Mouse (Mus musculus) MEL (cell line): ENCODE measurements around the gene Ptpa. TPM values are rescaled to one million over a fixed set of nuclear protein-coding genes. Genes with fewer than 3 reads are reported as not detected.

Source experiments
- DNase-seq: peaks from one replicate; pipeline ENCODE4 v3.0.0; 2011; ENCODE audit warnings: low read depth, low spot score
- H3K27ac ChIP-seq: 2 replicates; pipeline ENCODE4 v1.5.1; 2012; ENCODE audit warnings: low read depth, mild to moderate bottlenecking, control low read depth, low read length, moderate library complexity; ENCODE audit not compliant: control insufficient read depth
- H3K27me3 ChIP-seq, 2 experiments: fragments of 150-350 bp in 1 of 2; sonication (generic) in 1 of 2; 2 replicates each; pipeline ENCODE4 v1.6.1; 2012; ENCODE audit warnings: low read length in 2 of 2, mild to moderate bottlenecking in 2 of 2, improper control_type of control experiment in 1 of 2, moderate library complexity in 1 of 2; ENCODE audit not compliant: insufficient read depth in 2 of 2, control insufficient read depth in 1 of 2
- H3K36me3 ChIP-seq, 2 experiments: 2 replicates each; pipeline ENCODE4 v1.6.1; 2012 to 2014; ENCODE audit warnings: low read length in 2 of 2, improper control_type of control experiment in 1 of 2, inconsistent platforms in 1 of 2, mild to moderate bottlenecking in 1 of 2; ENCODE audit not compliant: insufficient read depth in 2 of 2, control insufficient read depth in 1 of 2
- H3K4me1 ChIP-seq, 2 experiments: fragments of 150-350 bp in 1 of 2; sonication (generic) in 1 of 2; 2 replicates each; pipeline ENCODE4 v1.6.1; 2012; ENCODE audit warnings: low read length in 2 of 2, improper control_type of control experiment in 1 of 2, mild to moderate bottlenecking in 1 of 2; ENCODE audit not compliant: insufficient read depth in 2 of 2, control insufficient read depth in 1 of 2
- H3K4me3 ChIP-seq, 2 experiments: fragments of 150-350 bp in 1 of 2; sonication (generic) in 1 of 2; 2 replicates each; pipeline ENCODE4 v1.5.1; 2012; ENCODE audit warnings: low read depth in 2 of 2, low read length in 2 of 2, mild to moderate bottlenecking in 2 of 2, moderate library complexity in 2 of 2, control low read depth in 1 of 2, improper control_type of control experiment in 1 of 2; ENCODE audit not compliant: control insufficient read depth in 1 of 2, insufficient read depth in 1 of 2
- H3K79me2 ChIP-seq: 2 replicates; pipeline ENCODE4 v1.6.1; 2012; ENCODE audit warnings: mild to moderate bottlenecking, low read length, moderate library complexity; ENCODE audit not compliant: control insufficient read depth, poor library complexity, insufficient read depth
- H3K9ac ChIP-seq: 2 replicates; pipeline ENCODE4 v1.6.1; 2012; ENCODE audit warnings: low read depth, mild to moderate bottlenecking, control low read depth, low read length, moderate library complexity; ENCODE audit not compliant: control insufficient read depth, poor library complexity, severe bottlenecking
- H3K9me3 ChIP-seq: fragments of 150-350 bp; sonication (generic); replicated peaks from 2 replicates; pipeline ENCODE4 v1.6.1; 2012; ENCODE audit warnings: mild to moderate bottlenecking, low read length, improper control_type of control experiment, moderate library complexity; ENCODE audit not compliant: insufficient read depth
- BHLHE40 ChIP-seq: IDR thresholded peaks from 2 replicates; pipeline ENCODE4 v1.6.1; 2012; ENCODE audit warnings: low read depth, mild to moderate bottlenecking, inconsistent platforms, low read length, improper control_type of control experiment, borderline replicate concordance
- CHD2 ChIP-seq: IDR thresholded peaks from 2 replicates; pipeline ENCODE4 v1.6.1; 2011; ENCODE audit warnings: low read length, improper control_type of control experiment
- CTCF ChIP-seq, 3 experiments: IDR thresholded peaks in 2 of 3; conservative IDR thresholded peaks in 1 of 3; 2 replicates each; pipeline ENCODE4 v1.5.1; 2011 to 2012; ENCODE audit warnings: low read length in 3 of 3, low read depth in 2 of 3, mild to moderate bottlenecking in 2 of 3, improper control_type of control experiment in 1 of 3, inconsistent platforms in 1 of 3, mixed read lengths in 1 of 3, moderate library complexity in 1 of 3; ENCODE audit not compliant: control insufficient read depth in 1 of 3, insufficient read depth in 1 of 3, poor library complexity in 1 of 3, severe bottlenecking in 1 of 3
- E2F4 ChIP-seq: IDR thresholded peaks from 2 replicates; pipeline ENCODE4 v1.6.1; 2011; ENCODE audit warnings: low read depth, low read length, improper control_type of control experiment, borderline replicate concordance
- ELF1 ChIP-seq: IDR thresholded peaks from 2 replicates; pipeline ENCODE4 v1.6.1; 2014; ENCODE audit warnings: low read depth, mild to moderate bottlenecking, inconsistent platforms, low read length, improper control_type of control experiment, moderate library complexity
- ETS1 ChIP-seq: IDR thresholded peaks from 2 replicates; pipeline ENCODE4 v1.6.1; 2012; ENCODE audit warnings: low read depth, mild to moderate bottlenecking, inconsistent platforms, low read length, improper control_type of control experiment, moderate library complexity
- GATA1 ChIP-seq: IDR thresholded peaks from 2 replicates; pipeline ENCODE4 v1.6.1; 2011; ENCODE audit warnings: low read depth, low read length, improper control_type of control experiment
- HCFC1 ChIP-seq: IDR thresholded peaks from 2 replicates; pipeline ENCODE4 v1.6.1; 2012; ENCODE audit warnings: low read depth, mild to moderate bottlenecking, inconsistent platforms, low read length, improper control_type of control experiment, moderate library complexity
- JUND ChIP-seq: IDR thresholded peaks from 2 replicates; pipeline ENCODE4 v1.6.1; 2011; ENCODE audit warnings: low read depth, mild to moderate bottlenecking, improper control_type of control experiment, low read length
- MAX ChIP-seq: IDR thresholded peaks from 2 replicates; pipeline ENCODE4 v1.6.1; 2011; ENCODE audit warnings: low read length, improper control_type of control experiment
- MEF2A ChIP-seq: IDR thresholded peaks from 2 replicates; pipeline ENCODE4 v1.6.1; 2014; ENCODE audit warnings: low read depth, mild to moderate bottlenecking, inconsistent platforms, low read length, improper control_type of control experiment; ENCODE audit not compliant: poor library complexity, insufficient replicate concordance, severe bottlenecking; ENCODE audit errors: extremely low read depth
- MYB ChIP-seq: IDR thresholded peaks from 2 replicates; pipeline ENCODE4 v1.6.1; 2011; ENCODE audit warnings: mild to moderate bottlenecking, low read depth, low read length, improper control_type of control experiment
- MYC ChIP-seq: IDR thresholded peaks from 2 replicates; pipeline ENCODE4 v1.6.1; 2011; ENCODE audit warnings: low read depth, mild to moderate bottlenecking, low read length, improper control_type of control experiment, moderate library complexity
- NELFE ChIP-seq: IDR thresholded peaks from 2 replicates; pipeline ENCODE4 v1.6.1; 2011; ENCODE audit warnings: low read depth, low read length, improper control_type of control experiment
- NRF1 ChIP-seq: IDR thresholded peaks from 2 replicates; pipeline ENCODE4 v1.6.1; 2014; ENCODE audit warnings: low read depth, mild to moderate bottlenecking, inconsistent platforms, low read length, improper control_type of control experiment, moderate library complexity; ENCODE audit not compliant: poor library complexity, insufficient read depth, severe bottlenecking
- POLR2A ChIP-seq, 2 experiments: IDR thresholded peaks; 2 replicates each; pipeline ENCODE4 v1.6.1; 2011 to 2012; ENCODE audit warnings: low read length in 2 of 2, mild to moderate bottlenecking in 2 of 2, control low read depth in 1 of 2, improper control_type of control experiment in 1 of 2, low read depth in 1 of 2, moderate library complexity in 1 of 2; ENCODE audit not compliant: control insufficient read depth in 1 of 2, insufficient read depth in 1 of 2, poor library complexity in 1 of 2
- RAD21 ChIP-seq: IDR thresholded peaks from 2 replicates; pipeline ENCODE4 v1.6.1; 2011; ENCODE audit warnings: mild to moderate bottlenecking, low read depth, low read length, improper control_type of control experiment
- SMC3 ChIP-seq: IDR thresholded peaks from 2 replicates; pipeline ENCODE4 v1.6.1; 2011; ENCODE audit warnings: low read depth, low read length, improper control_type of control experiment
- TAL1 ChIP-seq: IDR thresholded peaks from 2 replicates; pipeline ENCODE4 v1.6.1; 2012; ENCODE audit warnings: mild to moderate bottlenecking, inconsistent platforms, low read length, moderate library complexity, mixed read lengths
- TBP ChIP-seq: IDR thresholded peaks from 2 replicates; pipeline ENCODE4 v1.8.0; 2011; ENCODE audit warnings: low read depth, low read length, improper control_type of control experiment
- TCF12 ChIP-seq: IDR thresholded peaks from 2 replicates; pipeline ENCODE4 v1.6.1; 2014; ENCODE audit warnings: low read depth, mild to moderate bottlenecking, inconsistent platforms, low read length, improper control_type of control experiment, moderate library complexity
- USF2 ChIP-seq, 2 experiments: IDR thresholded peaks; 2 replicates each; pipeline ENCODE4 v1.6.1; 2011 to 2012; ENCODE audit warnings: improper control_type of control experiment in 2 of 2, low read length in 2 of 2, borderline replicate concordance in 1 of 2, inconsistent platforms in 1 of 2, low read depth in 1 of 2, mild to moderate bottlenecking in 1 of 2; ENCODE audit not compliant: insufficient read depth in 1 of 2
- ZKSCAN1 ChIP-seq: IDR thresholded peaks from 2 replicates; pipeline ENCODE4 v1.6.1; 2012; ENCODE audit warnings: low read depth, mild to moderate bottlenecking, inconsistent platforms, low read length, improper control_type of control experiment, moderate library complexity
- polyA plus RNA-seq, 2 experiments: library from polyadenylated mRNA; stranded (reverse) in 1 of 2; unstranded in 1 of 2; fragments of >175 nt in 1 of 2; fragments of >200 nt in 1 of 2; gene quantifications; 2 replicates each; pipeline versions ENCODE4 v1.2.1 to v1.2.4; 2012; ENCODE audit warnings: low replicate concordance in 2 of 2, low read depth in 1 of 2; ENCODE audit not compliant: insufficient read length in 2 of 2, insufficient read depth in 1 of 2, missing spikeins in 1 of 2
- total RNA-seq: library from RNA; depleted of rRNA; stranded (reverse); fragments of 300-350 nt; gene quantifications from 2 replicates; pipeline ENCODE4 v1.2.3, GENCODE M21; 2012

Gene Ptpa
- total and polyA plus RNA-seq, 3 experiments = 159 to 382 TPM; not detected in 1

- no peak for DNase-seq
- no peak overlapping the region for H3K27ac ChIP-seq
- H3K9ac ChIP-seq = no peak overlapping the region
- TF ChIP-seq CHD2 = no peak
- no peak for TF ChIP-seq NELFE
- TF ChIP-seq HCFC1 = no peak
- TF ChIP-seq USF2 (IDR thresholded peaks at IDR 0.05; ENCODE audit: borderline replicate concordance in 1 of 2, insufficient read depth in 1 of 2, low read depth in 1 of 2, low read length in 2 of 2) = no peak
- no peak for TF ChIP-seq SMC3
- TF ChIP-seq ZKSCAN1 = no peak
- TF ChIP-seq TBP = no peak
- H3K4me3 ChIP-seq = no peak overlapping the region
- no peaks in the 10 kb centered on the region for H3K79me2 ChIP-seq
- H3K9me3 ChIP-seq = no peaks in the 10 kb centered on the region
- H3K36me3 ChIP-seq = peaks cover 0 to 4% of the 10 kb centered on the region in 2 experiments; a peak in 1 of 4 replicates
- peaks cover 3 to 9% of the 10 kb centered on the region in 2 experiments; a peak in 3 of 4 replicates for H3K4me1 ChIP-seq
- H3K27me3 ChIP-seq = no peaks in the 10 kb centered on the region
Observed at GRCm38 (mm10) chr2:30466787-30467186, 50.9 kb downstream of the Ptpa start.

GRCm38 (mm10) chr2:30469009-30469408, 53.2 kb downstream of the Ptpa start:
- H3K9me3 ChIP-seq = no peaks in the 10 kb centered on the region
- H3K36me3 ChIP-seq = peaks cover 0 to 6% of the 10 kb centered on the region in 2 experiments; a peak in 2 of 4 replicates
- H3K79me2 ChIP-seq = no peaks in the 10 kb centered on the region
- H3K4me1 ChIP-seq = peaks cover 3 to 12% of the 10 kb centered on the region in 2 experiments; a peak in 3 of 4 replicates
- no peak overlapping the region for H3K4me3 ChIP-seq
- H3K27ac ChIP-seq = no peak overlapping the region
- no peak overlapping the region for H3K9ac ChIP-seq
- TF ChIP-seq MEF2A = no peak
- TF ChIP-seq MAX = no peak
- no peak for TF ChIP-seq USF2 (IDR thresholded peaks at IDR 0.05; ENCODE audit: borderline replicate concordance in 1 of 2, insufficient read depth in 1 of 2, low read depth in 1 of 2, low read length in 2 of 2)
- TF ChIP-seq POLR2A (IDR thresholded peaks at IDR 0.05; ENCODE audit: control insufficient read depth in 1 of 2, insufficient read depth in 1 of 2, low read depth in 1 of 2, low read length in 2 of 2, poor library complexity in 1 of 2) = no peak
- no peak for TF ChIP-seq CTCF (IDR thresholded peaks at IDR 0.05 in 2 of 3, conservative IDR thresholded peaks at IDR 0.05 in 1 of 3; ENCODE audit: control insufficient read depth in 1 of 3, insufficient read depth in 1 of 3, low read depth in 2 of 3, low read length in 3 of 3, poor library complexity in 1 of 3, severe bottlenecking in 1 of 3)
- TF ChIP-seq TAL1 = no peak
- TF ChIP-seq GATA1 = no peak
- TF ChIP-seq ELF1 = no peak
- TF ChIP-seq MYB = no peak
- TF ChIP-seq JUND = no peak
- TF ChIP-seq NELFE = no peak
- TF ChIP-seq BHLHE40 = no peak
- no peak for TF ChIP-seq CHD2
- no peak for TF ChIP-seq HCFC1
- no peak for TF ChIP-seq MYC
- TF ChIP-seq ETS1 = no peak
- no peak for TF ChIP-seq NRF1
- no peak for TF ChIP-seq E2F4
- no peak for TF ChIP-seq TCF12
- no peak for TF ChIP-seq RAD21
- TF ChIP-seq, all 39 proteins: peak for 0
- no peaks in the 10 kb centered on the region for H3K27me3 ChIP-seq
- no peak for DNase-seq
